Mouse (Mus musculus) lung, postnatal 0 days (tissue): ENCODE data around the gene Wdr35. TPM values are rescaled to one million over a fixed set of nuclear protein-coding genes. Genes with fewer than 3 reads are reported as not detected.

Source experiments
- ATAC-seq: fragments of 200-750 bp; cut with Nextera tagmentation; 2 replicates; pipeline ENCODE4 v1.8.0; 2017; ENCODE audit warnings: moderate library complexity
- DNase-seq: peaks from one replicate; pipeline ENCODE4 v3.0.0-alpha.2; 2016; ENCODE audit warnings: low spot score
- H3K27ac ChIP-seq: fragments of 300-500 bp; sonication (generic); 2 replicates; pipeline ENCODE4 v1.5.1; 2014; ENCODE audit warnings: antibody characterized with exemption, mild to moderate bottlenecking, low read length, mixed read lengths
- H3K27me3 ChIP-seq: fragments of 300-500 bp; sonication (generic); replicated peaks from 2 replicates; pipeline ENCODE4 v1.6.1; 2014; ENCODE audit warnings: low read length, mixed read lengths; ENCODE audit not compliant: insufficient read depth
- H3K36me3 ChIP-seq: fragments of 300-500 bp; sonication (generic); 2 replicates; pipeline ENCODE4 v1.6.1; 2014; ENCODE audit warnings: low read length, mixed read lengths; ENCODE audit not compliant: insufficient read depth
- H3K4me1 ChIP-seq: fragments of 300-500 bp; sonication (generic); 2 replicates; pipeline ENCODE4 v1.6.1; 2014; ENCODE audit warnings: antibody characterized with exemption, low read depth, low read length, mixed read lengths; ENCODE audit not compliant: insufficient read depth
- H3K4me2 ChIP-seq: fragments of 300-500 bp; sonication (generic); replicated peaks from 2 replicates; pipeline ENCODE4 v1.6.1; 2014; ENCODE audit warnings: low read depth, mild to moderate bottlenecking, low read length, moderate library complexity, mixed read lengths
- H3K4me3 ChIP-seq: fragments of 300-500 bp; sonication (generic); 2 replicates; pipeline ENCODE4 v1.5.1; 2014; ENCODE audit warnings: low read depth, low read length
- H3K9ac ChIP-seq: fragments of 300-500 bp; sonication (generic); replicated peaks from 2 replicates; pipeline ENCODE4 v1.6.1; 2014; ENCODE audit warnings: low read depth, mild to moderate bottlenecking
- H3K9me3 ChIP-seq: fragments of 300-500 bp; sonication (generic); 2 replicates; pipeline ENCODE4 v1.6.1; 2016; ENCODE audit warnings: low read length, mixed read lengths
- CTCF ChIP-seq: IDR thresholded peaks from 2 replicates; pipeline ENCODE4 v1.5.1; 2016; ENCODE audit warnings: antibody characterized with exemption, mild to moderate bottlenecking
- EP300 ChIP-seq: IDR thresholded peaks from 2 replicates; pipeline ENCODE4 v1.6.1; 2016; ENCODE audit warnings: antibody characterized with exemption, mild to moderate bottlenecking, control low read depth
- WGBS: fragments of 180-500 bp; shearing (Covaris S2); extraction: QIAGEN DNeasy Blood & Tissue Kit; methylation state at CpG from one replicate; pipeline ENCODE4 v1.1.7; 2014; 5-methylcytosine and 5-hydroxymethylcytosine counted together
- polyA plus RNA-seq: library from polyadenylated mRNA; unstranded; fragments of >200 nt; fragmentation: Nextera tagmentation; extraction: Ambion mirVana; gene quantifications from 2 replicates; pipeline ENCODE4 v1.2.1, GENCODE M21; 2015

Wdr35 gene
- polyA plus RNA-seq, 1 experiment from 2014 or later, result 7.6 TPM

DNA sequence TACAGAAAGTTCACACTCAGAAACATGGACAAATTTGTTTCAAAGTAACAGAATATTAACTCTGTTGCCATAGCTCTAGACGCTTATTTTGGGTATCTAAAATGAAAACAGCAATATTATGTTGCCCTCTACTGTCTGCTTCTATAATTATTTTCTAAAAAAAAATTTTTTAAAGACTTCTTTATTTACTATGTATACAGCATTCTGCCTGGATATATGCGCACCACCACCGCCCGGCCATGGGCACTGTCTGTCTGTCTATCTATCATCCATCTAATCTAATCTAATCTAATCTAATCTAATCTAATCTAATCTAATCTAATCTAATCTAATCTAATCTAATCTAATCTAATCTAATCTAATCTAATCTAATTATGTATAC is 55.8 kb downstream of the Wdr35 start:
- TF ChIP-seq EP300 (no peak), CTCF (no peak)
- peak overlapping the region; percentile 86 for H3K9ac ChIP-seq
- peak; percentile 58 for DNase-seq

DNA sequence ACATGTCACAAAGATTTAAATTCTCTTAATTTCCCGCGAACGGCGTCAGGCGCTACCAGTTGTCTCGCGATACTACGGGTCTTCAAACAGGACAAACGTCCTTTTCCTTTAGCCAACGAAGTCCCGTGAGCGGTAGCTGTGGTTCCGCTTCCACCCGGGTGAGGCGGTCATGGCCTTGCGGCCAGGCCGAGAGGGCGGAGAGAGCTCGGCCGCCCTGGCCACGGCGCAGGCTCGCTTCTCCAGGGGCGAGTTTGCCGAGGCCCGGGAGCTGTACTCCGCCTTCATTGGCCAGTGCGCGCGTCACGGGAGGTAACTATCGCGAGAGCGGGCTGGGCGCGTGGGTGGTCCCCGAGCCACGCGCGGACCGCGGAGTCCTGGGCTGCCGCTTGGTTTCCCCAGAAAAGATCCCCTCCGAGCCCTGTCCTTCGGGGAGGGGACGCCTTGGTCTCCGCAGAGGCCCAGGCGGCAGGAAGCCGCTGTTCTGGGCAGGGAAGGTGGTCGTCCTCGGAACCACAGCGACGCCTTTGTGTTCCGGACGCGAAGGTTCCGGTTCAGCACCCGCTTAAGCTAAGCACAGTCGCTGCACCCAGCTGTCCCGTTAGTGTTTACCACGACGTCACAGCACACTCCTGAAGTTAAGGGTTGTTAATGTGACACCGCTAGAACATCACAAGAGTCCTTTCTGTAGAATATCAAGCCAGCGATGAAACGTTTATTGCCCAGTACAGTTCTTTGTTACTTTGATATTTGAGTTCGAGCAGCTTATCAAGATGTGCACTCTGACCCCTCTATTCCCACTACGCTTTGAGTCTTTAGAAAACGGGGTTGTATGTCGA is 56.4 kb downstream of the Wdr35 start, which contains the start of gene Ttc32:
Ttc32 (plus strand) TSS at position 110 of the 836 bp plus-strand sequence.
- Histone ChIP-seq H3K4me3 (peak within 1 kb of the TSS; percentile 58), H3K36me3 (no peaks in the 10 kb centered on the region), H3K4me1 (no peaks in the 10 kb centered on the region), H3K9me3 (no peaks in the 10 kb centered on the region), H3K27ac (peak within 1 kb of the TSS; percentile 100), H3K4me2 (peak within 1 kb of the TSS; percentile 73), H3K27me3 (no peaks in the 10 kb centered on the region), H3K9ac (peak within 1 kb of the TSS; percentile 86)
- peak; percentile 95 for ATAC-seq
- 2% methylated on average over 67 of the region's 69 CpGs for WGBS
- DNase-seq, result peak; percentile 98
- TF ChIP-seq EP300 (peak; percentile 94), CTCF (peak; percentile 45; the same call in 1 of the 2 replicates)

More for the DNA sequence above, 55.8 kb downstream of the Wdr35 start:
- peak overlapping the region; percentile 73; the same call in 1 of the 2 replicates for H3K4me2 ChIP-seq
- peak overlapping the region; percentile 58 for H3K4me3 ChIP-seq
- 25% methylated on average over 4 of the region's 4 CpGs for WGBS
- no peaks in the 10 kb centered on the region for H3K4me1 ChIP-seq
- no peaks in the 10 kb centered on the region for H3K27me3 ChIP-seq
- no peaks in the 10 kb centered on the region for H3K36me3 ChIP-seq
- no peaks in the 10 kb centered on the region for H3K9me3 ChIP-seq
- H3K27ac ChIP-seq, result peak overlapping the region; percentile 100
- ATAC-seq, result peak; percentile 16

DNA sequence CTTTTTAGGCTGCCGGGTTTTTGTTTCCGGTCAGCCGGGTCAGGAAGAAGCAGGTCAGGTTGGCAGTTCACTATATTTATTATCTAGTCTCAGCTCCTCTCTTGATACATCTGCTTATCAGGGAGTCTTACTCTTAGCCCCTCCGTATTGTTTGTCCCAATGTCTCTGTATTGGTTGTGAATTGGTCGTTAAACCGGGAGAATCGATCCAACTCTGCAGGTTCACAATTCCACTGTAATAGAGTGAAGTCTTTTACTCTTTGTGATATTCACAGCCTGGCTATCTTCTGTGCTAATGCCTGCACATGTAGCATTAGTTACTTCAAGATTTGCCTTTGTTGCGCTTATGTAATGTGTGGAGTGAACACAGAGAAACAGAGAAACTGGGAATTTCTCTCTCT is 57.5 kb downstream of the Wdr35 start:
- H3K9ac ChIP-seq, result peak overlapping the region; percentile 86
- no peak for ATAC-seq
- peak overlapping the region; percentile 100 for H3K27ac ChIP-seq
- TF ChIP-seq EP300, result no peak
- peak overlapping the region; percentile 58 for H3K4me3 ChIP-seq
- H3K9me3 ChIP-seq, result no peaks in the 10 kb centered on the region
- no peaks in the 10 kb centered on the region for H3K4me1 ChIP-seq
- DNase-seq, result no peak
- H3K4me2 ChIP-seq, result peak overlapping the region; percentile 73
- WGBS, result 57% methylated on average over 8 of the region's 8 CpGs
- H3K36me3 ChIP-seq, result no peaks in the 10 kb centered on the region
- H3K27me3 ChIP-seq, result no peaks in the 10 kb centered on the region

DNA sequence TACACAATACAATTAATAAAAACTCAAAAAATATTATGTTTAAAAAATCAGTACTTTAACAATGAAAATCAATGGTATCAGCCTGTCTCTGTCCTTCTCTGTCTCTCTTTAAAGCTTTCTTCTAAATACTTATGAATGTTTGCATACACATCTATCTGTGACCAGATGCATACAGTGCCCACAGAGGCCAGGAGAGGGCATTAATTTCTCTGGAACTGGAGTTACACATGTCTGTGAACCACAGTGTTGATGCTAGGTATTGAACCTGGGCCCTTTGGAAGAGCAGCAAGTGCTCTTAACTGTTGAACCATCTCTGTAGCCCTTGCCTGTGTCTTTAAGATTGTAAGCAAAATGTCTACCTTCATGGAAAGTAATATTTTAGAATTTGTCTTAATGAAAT is 59.4 kb downstream of the Wdr35 start:
- no peak overlapping the region for H3K4me3 ChIP-seq
- TF ChIP-seq CTCF, result peak; percentile 41
- TF ChIP-seq EP300, result no peak
- ATAC-seq (no peak), DNase-seq (no peak)
- H3K36me3 ChIP-seq, result no peaks in the 10 kb centered on the region
- H3K9ac ChIP-seq, result no peak overlapping the region
- no peak overlapping the region for H3K4me2 ChIP-seq
- no peaks in the 10 kb centered on the region for H3K9me3 ChIP-seq
- no peaks in the 10 kb centered on the region for H3K27me3 ChIP-seq
- H3K27ac ChIP-seq, result no peak overlapping the region
- H3K4me1 ChIP-seq, result no peaks in the 10 kb centered on the region

DNA sequence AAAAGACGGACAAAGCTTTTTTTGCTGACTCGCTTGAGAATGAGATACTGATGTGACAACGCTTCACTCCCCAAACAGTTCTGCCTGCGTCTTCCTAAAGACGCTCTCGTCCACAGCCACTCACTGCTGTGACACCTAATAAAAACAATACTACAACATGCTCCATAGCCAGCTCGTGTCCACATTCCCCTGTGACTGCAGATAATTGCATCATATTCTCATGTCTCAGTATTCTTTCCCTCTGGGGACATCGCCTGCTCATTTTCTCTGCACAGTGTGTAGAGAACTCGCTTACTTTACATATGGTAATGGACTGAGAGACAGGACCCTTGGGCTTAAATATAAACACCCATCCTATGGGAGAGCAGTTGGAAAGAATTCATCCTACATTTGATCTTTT is 62.7 kb downstream of the Wdr35 start:
- WGBS, result 55% methylated on average over 9 of the region's 9 CpGs
- Histone ChIP-seq H3K27me3 (no peaks in the 10 kb centered on the region), H3K4me1 (no peaks in the 10 kb centered on the region), H3K9ac (no peak overlapping the region), H3K36me3 (no peaks in the 10 kb centered on the region), H3K9me3 (no peaks in the 10 kb centered on the region), H3K27ac (no peak overlapping the region), H3K4me3 (no peak overlapping the region), H3K4me2 (no peak overlapping the region)
- TF ChIP-seq EP300 (no peak), CTCF (no peak)
- DNase-seq, result peak; percentile 79
- ATAC-seq, result peak; percentile 74

DNA sequence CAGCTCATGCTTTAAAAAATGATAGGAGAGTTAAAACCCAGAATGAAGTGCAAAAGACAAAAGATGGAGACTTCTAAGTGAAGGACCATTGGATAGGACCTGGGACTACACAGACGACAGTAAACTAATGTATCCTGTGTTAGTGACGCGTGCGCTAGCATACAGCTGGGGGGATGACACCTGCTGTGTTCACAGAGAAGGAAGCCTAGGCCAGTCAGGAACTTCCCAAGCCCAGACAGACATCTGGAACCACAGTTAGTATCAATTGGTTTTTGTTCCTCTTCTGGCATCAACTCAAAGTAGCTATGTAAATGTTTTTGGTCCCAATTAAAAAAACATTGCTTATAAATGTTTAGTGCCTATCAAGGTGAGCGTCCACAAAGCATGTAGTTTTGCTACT is 66.5 kb downstream of the Wdr35 start:
- TF ChIP-seq EP300 (no peak), CTCF (no peak)
- no peaks in the 10 kb centered on the region for H3K27me3 ChIP-seq
- no peak overlapping the region for H3K27ac ChIP-seq
- 0 out of 2 replicates have a peak, but pooled peaks cover 4% of the 10 kb centered on the region for H3K36me3 ChIP-seq
- no peak overlapping the region for H3K9ac ChIP-seq
- DNase-seq (no peak), ATAC-seq (no peak)
- no peaks in the 10 kb centered on the region for H3K4me1 ChIP-seq
- WGBS, result 83% methylated on average over 5 of the region's 5 CpGs
- H3K9me3 ChIP-seq, result no peaks in the 10 kb centered on the region
- H3K4me2 ChIP-seq, result no peak overlapping the region
- no peak overlapping the region for H3K4me3 ChIP-seq
